Mouse (Mus musculus): ENCODE results near the gene Kctd6. TPM values are rescaled to one million over a fixed set of nuclear protein-coding genes. Genes with fewer than 3 reads are reported as not detected.
A peak's percentile ranks its signal among the peaks of the same experiment; 100 is the strongest.

Gene Kctd6
- polyA plus RNA-seq, 1 experiment from 2014 or later = 21.7 TPM

DNA sequence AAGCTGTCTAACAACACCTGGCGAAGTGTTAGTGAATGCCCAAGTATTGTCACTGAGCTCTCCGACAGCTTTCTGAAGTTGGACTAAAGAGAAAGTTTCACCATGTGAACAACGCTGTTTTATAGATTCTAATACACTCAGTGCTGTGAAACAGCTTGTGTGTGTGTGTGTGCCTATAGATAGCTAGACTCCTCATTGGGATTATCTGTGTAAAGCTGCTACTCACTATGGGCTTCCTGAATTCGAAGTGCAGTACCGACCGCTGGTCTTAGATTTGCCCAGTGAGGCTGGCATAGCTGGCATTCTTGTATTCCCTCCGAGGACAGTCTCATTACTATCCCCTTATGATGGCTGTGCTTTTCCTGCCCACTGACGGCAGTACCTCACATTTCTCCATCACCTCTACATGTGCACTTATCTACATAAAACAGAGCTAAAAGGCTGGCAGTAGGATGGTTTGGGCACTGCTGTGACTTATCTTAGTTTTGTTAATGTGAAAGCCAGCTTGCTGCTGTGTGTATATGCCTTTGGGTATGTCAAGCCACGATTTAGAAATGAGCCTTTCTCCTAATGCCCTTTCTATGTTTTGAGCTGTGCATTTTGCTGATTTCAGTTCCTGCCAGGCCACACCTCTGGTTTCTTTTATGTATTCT is 15.6 kb downstream of the Kctd6 start:
- no peak for ATAC-seq (ENCODE audit: insufficient number of reproducible peaks, insufficient read depth, low FRiP score, low TSS enrichment, low read depth)
- Histone ChIP-seq H3K9me3 (no peaks in the 10 kb centered on the region), H3K4me3 (replicated peaks) (no peak overlapping the region), H3K27me3 (no peaks in the 10 kb centered on the region), H3K4me2 (no peak overlapping the region), H3K36me3 (peaks cover under 1% of the 10 kb centered on the region; the same call in 1 of the 2 replicates), H3K9ac (replicated peaks) (no peak overlapping the region), H3K27ac (no peak overlapping the region), H3K4me1 (replicated peaks) (no peaks in the 10 kb centered on the region)
- WGBS = 84% methylated on average over 9 of the region's 9 CpGs

GRCm38 (mm10) chr14:8232155-8232910 is 18.4 kb downstream of the Kctd6 start:
- Histone ChIP-seq H3K4me3 (replicated peaks) (no peak overlapping the region), H3K36me3 (no peaks in the 10 kb centered on the region), H3K9ac (replicated peaks) (no peak overlapping the region), H3K27ac (no peak overlapping the region), H3K4me2 (no peak overlapping the region), H3K9me3 (no peaks in the 10 kb centered on the region), H3K27me3 (no peaks in the 10 kb centered on the region), H3K4me1 (replicated peaks) (no peaks in the 10 kb centered on the region)
- WGBS = 88% methylated on average over 6 of the region's 6 CpGs
- no peak for ATAC-seq (ENCODE audit: insufficient number of reproducible peaks, insufficient read depth, low FRiP score, low TSS enrichment, low read depth)

- Histone ChIP-seq H3K27ac (no peak overlapping the region), H3K4me2 (no peak overlapping the region), H3K9ac (replicated peaks) (no peak overlapping the region), H3K36me3 (no peaks in the 10 kb centered on the region), H3K27me3 (no peaks in the 10 kb centered on the region), H3K9me3 (no peaks in the 10 kb centered on the region), H3K4me3 (replicated peaks) (no peak overlapping the region), H3K4me1 (replicated peaks) (no peaks in the 10 kb centered on the region)
- WGBS = 69% methylated on average over 1 of the region's 1 CpGs
- no peak for ATAC-seq (ENCODE audit: insufficient number of reproducible peaks, insufficient read depth, low FRiP score, low TSS enrichment, low read depth)
Observed at GRCm38 (mm10) chr14:8233252-8233651, 19.3 kb downstream of the Kctd6 start.

- H3K27ac ChIP-seq = no peak overlapping the region
- H3K4me3 ChIP-seq (replicated peaks) = no peak overlapping the region
- H3K9me3 ChIP-seq = no peaks in the 10 kb centered on the region
- no peaks in the 10 kb centered on the region for H3K4me1 ChIP-seq (replicated peaks)
- no peak for ATAC-seq (ENCODE audit: insufficient number of reproducible peaks, insufficient read depth, low FRiP score, low TSS enrichment, low read depth)
- H3K9ac ChIP-seq (replicated peaks) = no peak overlapping the region
- no peak overlapping the region for H3K4me2 ChIP-seq
- H3K36me3 ChIP-seq = no peaks in the 10 kb centered on the region
- H3K27me3 ChIP-seq = no peaks in the 10 kb centered on the region
Observed at GRCm38 (mm10) chr14:8241816-8242215, 27.9 kb downstream of the Kctd6 start.

DNA sequence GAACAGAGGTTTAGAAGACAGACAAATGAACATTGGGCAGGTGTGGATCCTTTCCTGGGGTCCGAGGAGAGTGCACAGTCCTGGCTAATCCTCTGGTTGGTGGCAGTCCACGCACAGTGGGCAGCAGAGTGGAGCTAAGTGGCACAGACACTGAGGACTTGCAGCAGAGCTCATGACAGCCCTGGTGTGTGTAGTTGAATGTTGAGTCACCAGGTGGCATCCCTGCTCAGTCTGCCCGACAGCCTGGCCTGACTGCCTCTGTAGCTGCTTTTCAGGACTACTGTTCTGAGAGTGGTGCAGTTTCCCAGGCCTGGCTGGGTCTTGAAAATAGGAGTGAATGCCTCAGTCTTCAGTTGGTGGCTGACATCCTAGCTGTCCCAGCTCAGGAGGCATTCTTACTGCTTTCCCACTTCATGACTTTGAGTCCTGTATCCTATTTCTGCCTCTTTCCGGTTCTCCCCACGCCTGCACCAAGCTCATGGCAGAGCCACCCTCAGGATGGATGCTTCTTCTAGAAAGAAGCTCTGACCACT is 28.5 kb downstream of the Kctd6 start:
- Histone ChIP-seq H3K36me3 (no peaks in the 10 kb centered on the region), H3K4me3 (replicated peaks) (no peak overlapping the region), H3K27ac (no peak overlapping the region), H3K4me1 (replicated peaks) (no peaks in the 10 kb centered on the region), H3K9ac (replicated peaks) (no peak overlapping the region), H3K4me2 (no peak overlapping the region), H3K27me3 (no peaks in the 10 kb centered on the region), H3K9me3 (no peaks in the 10 kb centered on the region)
- ATAC-seq (ENCODE audit: insufficient number of reproducible peaks, insufficient read depth, low FRiP score, low TSS enrichment, low read depth) = peak; percentile 62; the same call in 1 of the 2 replicates
- WGBS = 54% methylated on average over 5 of the region's 5 CpGs

DNA sequence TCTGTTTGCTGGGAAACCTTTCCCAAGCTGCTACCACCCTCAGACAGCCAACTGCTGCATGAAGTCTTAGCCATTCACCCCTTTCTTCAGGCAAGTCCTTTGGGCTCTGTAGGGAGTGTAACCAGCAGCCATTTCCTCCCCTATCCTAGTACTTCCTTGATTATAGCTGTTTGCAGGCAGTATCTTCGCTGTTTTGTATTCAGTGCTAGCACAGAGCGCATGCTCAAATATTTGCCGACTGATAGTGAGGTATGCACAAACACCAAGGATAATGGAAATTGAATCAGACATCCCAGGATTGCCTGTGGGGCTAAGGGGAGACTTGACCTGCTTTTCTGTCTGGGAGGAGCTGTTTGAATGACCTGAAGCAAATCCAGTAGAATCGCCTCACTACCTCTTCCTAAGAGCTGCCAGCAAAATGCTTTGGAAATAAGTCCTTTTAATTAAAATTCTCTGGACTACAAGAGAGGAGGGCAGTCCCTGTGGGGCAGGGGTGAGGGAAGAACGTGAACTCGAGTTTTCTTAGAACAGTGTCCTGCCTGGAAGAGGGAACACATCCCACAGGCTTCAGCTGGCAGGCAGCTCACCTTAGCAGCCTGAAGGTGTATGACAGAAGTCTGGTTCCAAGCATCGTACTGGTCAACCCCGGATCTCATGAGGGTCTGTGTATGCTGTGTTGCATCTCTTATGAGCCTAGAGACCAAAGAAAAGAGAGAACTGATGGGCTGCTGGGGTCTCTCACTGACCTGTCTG is 29.4 kb downstream of the Kctd6 start:
- no peak overlapping the region for H3K9ac ChIP-seq (replicated peaks)
- no peaks in the 10 kb centered on the region for H3K27me3 ChIP-seq
- no peak overlapping the region for H3K4me2 ChIP-seq
- no peak overlapping the region for H3K4me3 ChIP-seq (replicated peaks)
- ATAC-seq (ENCODE audit: insufficient number of reproducible peaks, insufficient read depth, low FRiP score, low TSS enrichment, low read depth) = no peak
- no peaks in the 10 kb centered on the region for H3K9me3 ChIP-seq
- WGBS = 74% methylated on average over 8 of the region's 8 CpGs
- H3K27ac ChIP-seq = no peak overlapping the region
- no peaks in the 10 kb centered on the region for H3K4me1 ChIP-seq (replicated peaks)
- no peaks in the 10 kb centered on the region for H3K36me3 ChIP-seq

GRCm38 (mm10) chr14:8244211-8244611 is 30.3 kb downstream of the Kctd6 start:
- Histone ChIP-seq H3K27ac (no peak overlapping the region), H3K4me3 (replicated peaks) (no peak overlapping the region), H3K4me2 (no peak overlapping the region), H3K4me1 (replicated peaks) (no peaks in the 10 kb centered on the region), H3K27me3 (no peaks in the 10 kb centered on the region), H3K36me3 (no peaks in the 10 kb centered on the region), H3K9ac (replicated peaks) (no peak overlapping the region), H3K9me3 (no peaks in the 10 kb centered on the region)
- no peak for ATAC-seq (ENCODE audit: insufficient number of reproducible peaks, insufficient read depth, low FRiP score, low TSS enrichment, low read depth)
- WGBS = 78% methylated on average over 5 of the region's 5 CpGs

- Histone ChIP-seq H3K9ac (replicated peaks) (no peak overlapping the region), H3K4me1 (replicated peaks) (no peaks in the 10 kb centered on the region), H3K27me3 (no peaks in the 10 kb centered on the region; the same call in 1 of the 2 replicates), H3K27ac (no peak overlapping the region), H3K36me3 (no peaks in the 10 kb centered on the region), H3K4me3 (replicated peaks) (no peak overlapping the region), H3K4me2 (no peak overlapping the region), H3K9me3 (no peaks in the 10 kb centered on the region)
- ATAC-seq (ENCODE audit: insufficient number of reproducible peaks, insufficient read depth, low FRiP score, low TSS enrichment, low read depth) = no peak
- WGBS = 88% methylated on average over 8 of the region's 8 CpGs
Observed at GRCm38 (mm10) chr14:8246878-8247277, 32.9 kb downstream of the Kctd6 start.

DNA sequence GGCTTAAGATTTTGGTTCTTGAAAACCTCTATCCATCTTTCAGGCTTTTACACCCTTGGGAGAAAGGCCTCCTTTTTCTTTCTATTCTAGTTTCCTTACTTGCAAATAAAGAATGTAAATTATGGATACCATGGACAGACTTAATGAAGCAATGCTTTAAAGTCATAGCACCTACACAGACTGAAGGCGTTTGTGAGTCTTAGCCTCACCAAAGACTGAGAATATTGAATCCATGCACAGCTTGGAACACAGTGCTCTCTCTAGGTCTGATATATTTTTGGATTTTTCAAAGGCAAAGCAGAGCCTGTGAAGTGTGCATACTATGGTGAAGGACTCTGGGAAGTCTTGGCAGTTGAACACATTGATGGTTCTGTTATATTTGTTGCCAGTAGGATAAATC is 35.3 kb downstream of the Kctd6 start:
- Histone ChIP-seq H3K4me3 (replicated peaks) (no peak overlapping the region), H3K9me3 (no peaks in the 10 kb centered on the region), H3K9ac (replicated peaks) (no peak overlapping the region), H3K36me3 (no peaks in the 10 kb centered on the region), H3K4me1 (replicated peaks) (no peaks in the 10 kb centered on the region), H3K27me3 (no peaks in the 10 kb centered on the region; the same call in 1 of the 2 replicates), H3K4me2 (no peak overlapping the region), H3K27ac (no peak overlapping the region)
- 79% methylated on average over 1 of the region's 1 CpGs for WGBS
- ATAC-seq (ENCODE audit: insufficient number of reproducible peaks, insufficient read depth, low FRiP score, low TSS enrichment, low read depth) = no peak

- ATAC-seq (ENCODE audit: insufficient number of reproducible peaks, insufficient read depth, low FRiP score, low TSS enrichment, low read depth) = no peak
- Histone ChIP-seq H3K9ac (replicated peaks) (no peak overlapping the region), H3K4me1 (replicated peaks) (no peaks in the 10 kb centered on the region), H3K27me3 (no peaks in the 10 kb centered on the region; the same call in 1 of the 2 replicates), H3K9me3 (no peaks in the 10 kb centered on the region), H3K4me3 (replicated peaks) (no peak overlapping the region), H3K4me2 (no peak overlapping the region), H3K27ac (no peak overlapping the region), H3K36me3 (no peaks in the 10 kb centered on the region)
- 76% methylated on average over 9 of the region's 9 CpGs for WGBS
Observed at GRCm38 (mm10) chr14:8250141-8250871, 36.4 kb downstream of the Kctd6 start.

Data from limb, embryonic 12.5 days (tissue).